Mouse (Mus musculus): ENCODE data around the gene Klhl10. TPM values are rescaled to one million over a fixed set of nuclear protein-coding genes. Genes with fewer than 3 reads are reported as not detected.

Klhl10 gene
- polyA plus RNA-seq, 1 experiment from 2014 or later: 0.65 TPM

DNA sequence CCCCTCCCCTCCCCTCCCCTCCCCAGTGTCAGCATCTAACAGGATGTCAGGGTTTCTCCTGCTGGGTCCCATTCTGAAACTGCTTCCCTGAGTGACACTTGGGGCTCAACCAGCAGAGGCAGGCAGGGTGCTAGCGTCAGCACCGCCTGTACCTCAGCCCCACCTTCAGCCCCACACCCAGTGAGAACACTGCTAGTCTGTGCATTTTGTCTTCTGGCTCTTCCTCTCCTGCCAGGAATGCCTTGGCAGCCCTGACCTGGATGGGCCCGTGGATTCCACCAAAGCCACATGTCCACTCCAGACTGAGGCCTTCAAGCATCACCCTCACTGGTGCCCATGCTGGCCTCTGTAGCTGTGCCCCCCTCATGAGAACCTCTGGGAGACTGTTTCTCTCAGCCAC is 32.0 kb upstream of the Klhl10 start:
- Histone ChIP-seq H3K27me3 (replicated peaks) (no peaks in the 10 kb centered on the region), H3K27ac (ENCODE audit: poor library complexity, severe bottlenecking) (no peak overlapping the region), H3K9me3 (replicated peaks) (no peaks in the 10 kb centered on the region), H3K4me3 (no peak overlapping the region), H3K4me2 (no peak overlapping the region), H3K36me3 (peaks cover 36% of the 10 kb centered on the region), H3K4me1 (replicated peaks) (peaks cover 36% of the 10 kb centered on the region), H3K9ac (no peak overlapping the region)
- WGBS: 73% methylated on average over 3 of the region's 3 CpGs
- ATAC-seq (ENCODE audit: insufficient number of reproducible peaks, low FRiP score): no peak

DNA sequence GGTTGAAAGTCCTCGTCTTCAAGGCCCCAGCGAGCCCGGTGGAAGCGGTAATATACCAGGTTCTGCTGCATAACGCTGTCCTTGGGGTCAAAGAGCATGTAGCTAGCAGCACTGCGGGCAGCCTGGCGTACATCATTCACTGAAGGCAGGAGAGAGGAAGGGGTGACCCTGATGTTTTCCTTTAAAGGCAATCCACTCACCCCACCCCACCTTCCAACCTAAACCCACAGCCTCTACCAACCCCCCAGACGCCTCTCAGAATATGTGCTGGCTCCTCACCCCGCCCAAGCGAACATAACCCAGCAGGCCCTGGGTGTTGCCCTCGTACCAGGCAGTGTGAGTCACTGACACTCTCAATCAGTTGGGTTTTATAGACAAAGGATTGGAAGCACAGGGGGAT is 30.0 kb upstream of the Klhl10 start:
- no peak for ATAC-seq (ENCODE audit: insufficient number of reproducible peaks, low FRiP score)
- WGBS: 49% methylated on average over 11 of the region's 11 CpGs
- peaks cover 38% of the 10 kb centered on the region for H3K4me1 ChIP-seq (replicated peaks)
- 0 out of 2 replicates have a peak overlapping the region, but pooled peaks have one; percentile 4 for H3K27ac ChIP-seq (ENCODE audit: poor library complexity, severe bottlenecking)
- no peaks in the 10 kb centered on the region for H3K9me3 ChIP-seq (replicated peaks)
- H3K4me2 ChIP-seq: peak overlapping the region; percentile 82
- peak overlapping the region; percentile 76; the same call in 1 of the 2 replicates for H3K4me3 ChIP-seq
- H3K27me3 ChIP-seq (replicated peaks): no peaks in the 10 kb centered on the region
- H3K9ac ChIP-seq: peak overlapping the region; percentile 90; the same call in 1 of the 2 replicates
- H3K36me3 ChIP-seq: peaks cover 36% of the 10 kb centered on the region

GRCm38 (mm10) chr11:100413541-100413940 is 28.2 kb upstream of the Klhl10 start:
- Histone ChIP-seq H3K36me3 (peaks cover 32% of the 10 kb centered on the region), H3K9ac (peak overlapping the region; percentile 90), H3K27me3 (replicated peaks) (no peaks in the 10 kb centered on the region), H3K9me3 (replicated peaks) (no peaks in the 10 kb centered on the region), H3K27ac (ENCODE audit: poor library complexity, severe bottlenecking) (peak overlapping the region; percentile 94; the same call in 1 of the 2 replicates), H3K4me2 (peak overlapping the region; percentile 82), H3K4me1 (replicated peaks) (peaks cover 42% of the 10 kb centered on the region), H3K4me3 (peak overlapping the region; percentile 76)
- 57% methylated on average over 11 of the region's 11 CpGs for WGBS
- ATAC-seq (ENCODE audit: insufficient number of reproducible peaks, low FRiP score): no peak

DNA sequence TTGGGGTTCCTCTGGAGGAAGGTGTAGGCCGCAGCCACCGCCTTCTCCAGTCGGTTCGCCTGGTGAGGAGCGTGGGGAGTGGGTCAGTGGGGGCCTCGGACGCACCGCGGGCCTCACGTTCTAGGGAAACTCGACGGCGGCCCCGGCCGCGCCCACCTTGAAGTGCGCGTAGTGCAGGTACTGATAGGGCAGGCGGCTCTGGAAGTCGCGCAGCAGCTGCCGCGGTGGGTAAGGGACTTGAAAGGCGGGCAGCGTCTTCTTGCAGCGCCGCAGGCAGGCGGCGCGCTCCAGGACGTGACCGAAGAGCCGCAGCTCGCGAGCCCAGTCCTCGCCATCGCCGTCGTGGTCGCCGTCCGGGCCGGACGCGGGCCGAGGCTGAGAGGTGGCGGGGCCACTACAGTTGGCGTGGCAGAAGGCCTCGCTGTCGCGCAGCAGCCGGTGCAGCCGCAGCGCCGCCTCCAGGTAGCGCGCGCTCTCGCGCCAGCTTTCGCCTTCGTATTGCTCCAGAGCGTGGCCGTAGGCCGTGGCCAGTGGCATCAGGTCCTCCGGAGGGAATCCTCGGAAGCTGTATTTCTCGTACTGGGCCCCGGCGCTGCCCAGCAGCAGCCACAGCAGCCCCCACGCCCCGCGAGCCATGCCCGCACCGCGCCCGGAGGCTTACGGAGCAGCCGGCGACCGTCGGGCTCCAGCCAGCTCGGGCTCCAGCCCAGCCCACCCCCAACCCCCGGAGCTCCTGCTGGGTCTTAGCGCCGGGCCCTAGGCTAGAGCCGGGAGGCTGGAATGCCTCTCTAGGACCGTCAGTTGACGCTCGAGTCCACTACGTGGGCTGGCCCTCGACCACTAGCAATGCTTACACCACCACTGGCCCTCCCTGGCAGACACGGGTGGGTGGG is 27.4 kb upstream of the Klhl10 start, which contains the start of gene P3h4:
P3h4 (minus strand) TSS at position 816 of the 893 bp plus-strand sequence.
- Histone ChIP-seq H3K36me3 (peaks cover 25% of the 10 kb centered on the region), H3K4me2 (peak within 1 kb of the TSS; percentile 82), H3K4me3 (peak within 1 kb of the TSS; percentile 76), H3K27me3 (replicated peaks) (no peaks in the 10 kb centered on the region), H3K9me3 (replicated peaks) (no peaks in the 10 kb centered on the region), H3K4me1 (replicated peaks) (peaks cover 42% of the 10 kb centered on the region), H3K9ac (peak within 1 kb of the TSS; percentile 90), H3K27ac (ENCODE audit: poor library complexity, severe bottlenecking) (peak within 1 kb of the TSS; percentile 94)
- WGBS: 1% methylated on average over 91 of the region's 93 CpGs
- ATAC-seq (ENCODE audit: insufficient number of reproducible peaks, low FRiP score): peak; percentile 92

- peak within 1 kb of the TSS; percentile 76 for H3K4me3 ChIP-seq
- peak within 1 kb of the TSS; percentile 94 for H3K27ac ChIP-seq (ENCODE audit: poor library complexity, severe bottlenecking)
- peak within 1 kb of the TSS; percentile 90 for H3K9ac ChIP-seq
- peaks cover 42% of the 10 kb centered on the region for H3K4me1 ChIP-seq (replicated peaks)
- H3K9me3 ChIP-seq (replicated peaks): no peaks in the 10 kb centered on the region
- H3K27me3 ChIP-seq (replicated peaks): no peaks in the 10 kb centered on the region
- peaks cover 20% of the 10 kb centered on the region for H3K36me3 ChIP-seq
- peak within 1 kb of the TSS; percentile 82 for H3K4me2 ChIP-seq
- ATAC-seq (ENCODE audit: insufficient number of reproducible peaks, low FRiP score): peak; percentile 59
- under 1% methylated on average over 31 of the region's 31 CpGs for WGBS
Observed at GRCm38 (mm10) chr11:100414914-100415822, 26.5 kb upstream of the Klhl10 start, which contains the start of gene Fkbp10. Gene Fkbp10, plus strand, starts transcription at chr11:100415697.

- H3K4me1 ChIP-seq (replicated peaks): peaks cover 25% of the 10 kb centered on the region
- no peaks in the 10 kb centered on the region for H3K27me3 ChIP-seq (replicated peaks)
- H3K27ac ChIP-seq (ENCODE audit: poor library complexity, severe bottlenecking): no peak overlapping the region
- H3K4me3 ChIP-seq: no peak overlapping the region
- H3K9me3 ChIP-seq (replicated peaks): no peaks in the 10 kb centered on the region
- H3K9ac ChIP-seq: no peak overlapping the region
- 81% methylated on average over 8 of the region's 8 CpGs for WGBS
- no peak overlapping the region for H3K4me2 ChIP-seq
- ATAC-seq (ENCODE audit: insufficient number of reproducible peaks, low FRiP score): no peak
- peaks cover 52% of the 10 kb centered on the region for H3K36me3 ChIP-seq
Observed at GRCm38 (mm10) chr11:100421537-100421936, 20.2 kb upstream of the Klhl10 start.

DNA sequence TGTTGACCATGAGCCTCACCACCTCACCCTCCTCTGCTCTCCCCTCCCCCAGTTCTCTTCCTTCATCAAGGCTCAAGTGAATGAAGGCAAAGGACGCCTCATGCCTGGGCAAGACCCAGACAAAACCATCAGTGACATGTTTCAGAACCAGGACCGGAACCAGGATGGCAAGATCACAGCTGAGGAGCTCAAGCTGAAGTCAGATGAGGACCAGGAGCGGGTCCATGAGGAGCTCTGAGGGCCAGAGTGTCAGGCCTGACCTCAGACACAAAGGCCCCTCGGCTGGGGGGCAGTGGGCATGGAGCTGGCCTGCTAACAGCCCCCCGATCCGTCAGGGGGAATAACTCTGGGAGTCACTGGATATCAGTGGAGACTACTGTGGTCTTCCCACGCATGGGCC is 17.9 kb upstream of the Klhl10 start:
- no peak for ATAC-seq (ENCODE audit: insufficient number of reproducible peaks, low FRiP score)
- H3K4me1 ChIP-seq (replicated peaks): peaks cover 22% of the 10 kb centered on the region
- H3K4me2 ChIP-seq: no peak overlapping the region
- peaks cover 52% of the 10 kb centered on the region for H3K36me3 ChIP-seq
- H3K9ac ChIP-seq: no peak overlapping the region
- no peaks in the 10 kb centered on the region for H3K9me3 ChIP-seq (replicated peaks)
- H3K27me3 ChIP-seq (replicated peaks): no peaks in the 10 kb centered on the region
- no peak overlapping the region for H3K27ac ChIP-seq (ENCODE audit: poor library complexity, severe bottlenecking)
- WGBS: 93% methylated on average over 7 of the region's 7 CpGs
- no peak overlapping the region for H3K4me3 ChIP-seq

DNA sequence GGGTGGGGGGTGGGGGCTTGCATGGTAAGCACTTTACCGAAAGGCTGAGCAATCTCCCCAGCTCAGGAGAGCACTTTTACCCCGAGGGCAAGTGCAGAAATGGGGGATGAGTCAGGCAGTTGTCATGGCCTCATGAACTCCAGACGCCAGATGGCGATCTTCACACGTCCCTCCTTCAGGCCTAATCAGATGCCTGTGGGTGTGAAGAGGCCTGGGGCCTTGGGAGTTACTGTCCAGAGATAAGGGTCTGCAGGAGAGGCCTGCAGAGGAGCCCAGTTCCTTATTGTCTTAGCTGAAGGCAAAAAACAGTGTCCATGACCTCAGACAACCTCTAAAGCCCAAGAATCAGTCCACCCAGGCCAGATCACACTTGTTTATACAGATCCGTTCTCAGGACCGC is 15.9 kb upstream of the Klhl10 start:
- ATAC-seq (ENCODE audit: insufficient number of reproducible peaks, low FRiP score): peak; percentile 48; the same call in 1 of the 2 replicates
- no peak overlapping the region for H3K27ac ChIP-seq (ENCODE audit: poor library complexity, severe bottlenecking)

DNA sequence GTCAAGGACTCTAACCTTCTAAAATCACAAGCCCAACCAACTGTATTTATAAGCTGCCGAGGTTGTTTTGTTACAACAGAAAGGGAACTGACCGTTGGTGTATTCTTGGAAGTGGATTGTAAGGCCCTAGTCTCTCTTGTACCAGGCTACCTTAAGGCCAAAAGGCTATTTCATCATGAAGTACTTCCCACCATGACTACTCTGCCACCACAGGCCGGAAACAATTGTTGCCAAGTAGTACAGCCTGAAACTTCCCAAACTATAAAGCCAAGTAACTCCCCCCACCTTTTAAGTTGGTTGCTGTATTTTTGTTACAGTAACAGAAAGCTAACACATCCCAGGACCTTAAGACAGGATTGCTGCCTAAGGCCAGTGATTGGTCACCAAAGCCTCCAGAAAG is 14.9 kb upstream of the Klhl10 start:
- Histone ChIP-seq H3K4me2 (no peak overlapping the region), H3K9me3 (replicated peaks) (no peaks in the 10 kb centered on the region), H3K4me1 (replicated peaks) (peaks cover 52% of the 10 kb centered on the region), H3K4me3 (no peak overlapping the region), H3K27ac (ENCODE audit: poor library complexity, severe bottlenecking) (no peak overlapping the region), H3K36me3 (peaks cover 50% of the 10 kb centered on the region), H3K9ac (no peak overlapping the region), H3K27me3 (replicated peaks) (no peaks in the 10 kb centered on the region)
- no peak for ATAC-seq (ENCODE audit: insufficient number of reproducible peaks, low FRiP score)
- WGBS: 78% methylated on average over 3 of the region's 3 CpGs

More for the DNA sequence above, 15.9 kb upstream of the Klhl10 start:
- H3K9ac ChIP-seq: 0 out of 2 replicates have a peak overlapping the region, but pooled peaks have one; percentile 27
- WGBS: 9% methylated on average over 7 of the region's 7 CpGs
- no peak overlapping the region for H3K4me3 ChIP-seq
- no peaks in the 10 kb centered on the region for H3K27me3 ChIP-seq (replicated peaks)
- peaks cover 42% of the 10 kb centered on the region for H3K4me1 ChIP-seq (replicated peaks)
- no peaks in the 10 kb centered on the region for H3K9me3 ChIP-seq (replicated peaks)
- H3K36me3 ChIP-seq: peaks cover 57% of the 10 kb centered on the region
- H3K4me2 ChIP-seq: no peak overlapping the region

DNA sequence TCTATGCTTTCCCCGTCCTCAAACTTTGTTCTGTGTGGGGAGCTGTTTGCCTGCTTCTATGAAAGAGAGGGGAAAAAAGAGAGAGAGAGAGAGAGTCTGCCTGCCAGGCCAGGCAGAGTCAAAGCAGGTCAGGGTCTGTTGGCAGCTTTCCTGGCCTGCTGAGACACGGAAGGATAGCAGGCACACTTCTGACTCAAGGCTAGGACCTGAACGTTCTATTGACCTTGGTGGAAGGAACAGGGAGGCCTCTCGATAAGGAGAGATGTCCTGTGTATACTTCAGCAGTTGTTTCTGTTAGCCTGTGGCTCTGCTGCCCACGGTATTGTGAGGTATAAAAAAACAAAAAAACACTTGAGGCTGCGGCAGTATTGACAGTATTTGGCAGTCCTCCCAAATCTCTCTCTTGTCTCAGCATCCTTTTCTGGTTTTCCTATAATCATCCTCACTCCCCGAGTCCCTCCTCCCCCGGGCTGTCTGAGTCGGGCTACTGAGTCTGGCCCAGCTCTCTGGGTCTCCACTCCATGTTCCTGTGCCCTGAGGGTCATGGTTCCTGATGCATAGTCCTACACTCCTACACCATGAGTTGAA is 13.0 kb upstream of the Klhl10 start:
- no peaks in the 10 kb centered on the region for H3K9me3 ChIP-seq (replicated peaks)
- peak overlapping the region; percentile 80 for H3K27ac ChIP-seq (ENCODE audit: poor library complexity, severe bottlenecking)
- H3K4me3 ChIP-seq: no peak overlapping the region
- H3K9ac ChIP-seq: no peak overlapping the region; the same call in 1 of the 2 replicates
- H3K4me2 ChIP-seq: 0 out of 2 replicates have a peak overlapping the region, but pooled peaks have one; percentile 2
- ATAC-seq (ENCODE audit: insufficient number of reproducible peaks, low FRiP score): no peak
- 37% methylated on average over 9 of the region's 9 CpGs for WGBS
- no peaks in the 10 kb centered on the region for H3K27me3 ChIP-seq (replicated peaks)
- peaks cover 60% of the 10 kb centered on the region for H3K4me1 ChIP-seq (replicated peaks)
- peaks cover 42% of the 10 kb centered on the region for H3K36me3 ChIP-seq
